Mouse (Mus musculus): ENCODE measurements at regions not wholly inside any gene's neighbourhood (a gene's known extent, or its start where the extent isn't known, plus 50 kb on each side); places are given as distances from the start of the nearest gene placed in this dataset.

DNA sequence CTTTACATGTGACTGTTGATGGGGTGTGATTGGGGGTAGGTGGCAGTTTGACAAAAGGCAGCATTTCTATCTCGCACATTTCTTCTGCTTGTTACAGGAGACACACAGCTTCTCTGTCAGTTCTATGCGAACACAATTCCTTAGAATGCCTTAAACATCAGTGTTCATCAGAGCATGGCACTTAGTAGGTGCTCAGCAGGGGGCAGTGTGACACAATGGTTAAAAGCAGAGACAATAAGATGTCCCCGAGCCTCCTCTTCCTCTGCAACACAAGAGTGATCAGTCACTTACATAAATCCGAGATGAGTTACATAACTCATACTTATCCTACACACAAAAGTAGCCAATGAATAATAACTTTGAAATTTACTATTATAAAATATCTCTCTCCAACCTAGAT lies 688.1 kb downstream of the Gm826 start:
- peak; percentile 19 to 38 for DNase-seq (ENCODE audit: low spot score in 2 of 2)

DNA sequence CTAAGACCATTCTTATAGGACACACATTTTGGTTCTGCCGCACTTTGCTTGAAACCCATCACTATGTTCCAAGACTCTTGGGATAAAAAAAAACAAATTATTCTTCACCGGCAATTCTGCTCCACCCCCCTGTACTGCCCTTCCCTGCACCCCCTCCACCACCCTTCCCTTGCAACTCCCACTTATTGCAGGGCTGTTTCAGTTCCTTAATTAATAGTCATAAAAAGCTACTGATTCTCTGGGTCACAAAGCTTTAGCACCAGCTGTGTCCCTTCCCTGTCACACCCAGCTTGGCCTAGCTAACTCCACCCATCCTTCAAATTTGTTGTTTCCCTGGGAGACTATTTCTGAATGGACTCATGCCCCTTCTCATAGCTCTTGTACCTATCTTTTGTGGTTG lies 687.4 kb downstream of the Gm826 start:
- no peak for DNase-seq (ENCODE audit: low spot score in 2 of 2)

DNA sequence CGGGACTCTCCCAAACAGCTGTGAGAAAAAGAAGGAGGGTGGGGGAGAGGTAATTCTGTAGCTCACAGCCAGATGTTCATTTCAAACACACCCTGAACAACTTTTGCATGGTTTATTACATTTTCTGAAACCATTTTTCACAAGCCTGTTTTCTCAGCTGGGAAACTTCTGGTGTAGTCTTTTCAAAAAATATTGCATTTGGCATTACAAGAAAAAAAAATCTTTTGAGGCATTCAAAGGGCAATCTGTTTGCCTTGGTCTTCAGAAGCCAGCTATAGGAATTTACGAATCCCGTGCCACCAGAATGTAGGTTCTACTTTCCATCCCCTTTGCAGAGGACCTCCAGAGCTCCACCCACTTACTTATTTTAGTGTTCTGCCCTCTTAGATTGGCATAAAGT lies 681.7 kb downstream of the Gm826 start:
- no peak for DNase-seq (ENCODE audit: low spot score in 2 of 2)

DNA sequence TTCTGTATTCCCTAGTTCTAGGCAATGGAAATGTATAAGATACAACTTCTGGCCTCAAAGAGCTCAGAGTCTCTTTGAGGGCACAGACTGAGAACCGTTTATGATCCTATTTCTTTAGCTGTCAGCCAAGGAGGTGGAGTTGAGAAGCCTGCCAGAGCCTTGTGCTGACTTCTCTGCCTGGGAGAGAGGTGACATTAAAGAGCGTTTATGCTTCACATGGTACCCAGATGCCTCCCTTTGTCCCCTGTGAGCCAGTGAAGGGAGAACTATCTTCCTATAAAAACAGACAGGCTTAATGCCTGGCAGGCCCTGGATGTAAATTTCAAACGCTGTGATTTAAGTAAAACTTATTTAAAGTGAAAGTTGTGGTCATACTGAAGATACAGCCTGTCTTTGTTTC lies 657.1 kb downstream of the Gm826 start:
- no peak for DNase-seq (ENCODE audit: low spot score in 2 of 2)

DNA sequence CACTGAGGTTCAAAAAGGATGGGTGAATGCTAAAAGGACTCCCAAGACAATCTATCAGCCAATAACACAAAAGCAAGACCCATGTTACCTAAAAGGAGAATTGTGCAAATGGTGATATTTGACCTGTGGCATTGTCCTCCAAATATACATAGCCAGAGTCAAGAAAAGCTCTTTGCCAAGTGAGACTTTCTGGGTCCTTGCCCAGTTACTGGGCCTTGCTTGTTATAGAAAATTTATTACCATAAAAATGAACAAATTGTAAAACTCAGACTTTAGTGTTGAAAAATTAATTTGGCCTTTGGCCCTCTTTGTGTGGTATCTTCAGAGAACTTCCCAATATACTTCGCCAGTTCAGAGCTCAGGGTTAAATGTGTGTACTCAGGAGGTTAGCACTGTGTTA lies 653.3 kb downstream of the Gm826 start:
- DNase-seq (ENCODE audit: low spot score in 2 of 2), result no peak

DNA sequence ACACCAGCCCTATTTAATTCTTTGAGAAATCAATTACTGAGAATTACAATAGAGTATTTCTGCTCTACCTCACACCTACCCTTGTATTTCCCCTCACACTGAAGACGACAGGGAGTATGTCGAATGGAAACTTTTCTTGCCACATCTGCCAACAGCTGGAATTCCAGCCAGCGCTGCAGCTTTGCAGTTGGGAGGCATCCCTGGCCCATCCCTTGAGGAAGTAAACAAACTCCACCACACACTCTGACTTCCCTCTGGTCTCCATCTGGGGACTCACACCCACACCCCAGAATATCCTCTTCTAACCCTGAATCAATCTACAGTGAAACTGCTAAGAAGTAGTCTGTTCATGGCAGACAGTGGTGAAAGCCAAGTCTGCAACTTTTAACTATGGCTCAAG lies 630.9 kb downstream of the Gm826 start:
- no peak for DNase-seq (ENCODE audit: low spot score in 2 of 2)

DNA sequence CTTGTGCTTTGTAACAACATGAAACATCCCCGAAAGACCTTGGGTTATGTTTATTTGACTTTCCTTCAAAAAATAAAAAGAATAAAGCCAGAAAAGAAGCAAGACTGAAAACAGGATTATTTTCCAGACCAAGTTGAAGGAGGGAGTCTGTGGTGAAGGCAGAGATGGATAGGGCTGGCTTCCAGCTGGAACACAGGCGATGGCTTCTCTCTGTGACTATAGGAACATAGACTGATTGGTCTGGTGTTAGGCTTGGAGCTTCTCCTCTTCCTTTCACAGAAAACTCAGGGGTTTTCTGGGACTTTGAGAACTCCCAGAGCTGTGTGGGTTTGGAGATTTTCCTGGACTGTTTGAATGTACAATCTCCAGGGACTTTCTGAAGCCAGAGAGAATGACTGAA lies 625.8 kb downstream of the Gm826 start:
- no peak for DNase-seq (ENCODE audit: low spot score in 2 of 2)

DNA sequence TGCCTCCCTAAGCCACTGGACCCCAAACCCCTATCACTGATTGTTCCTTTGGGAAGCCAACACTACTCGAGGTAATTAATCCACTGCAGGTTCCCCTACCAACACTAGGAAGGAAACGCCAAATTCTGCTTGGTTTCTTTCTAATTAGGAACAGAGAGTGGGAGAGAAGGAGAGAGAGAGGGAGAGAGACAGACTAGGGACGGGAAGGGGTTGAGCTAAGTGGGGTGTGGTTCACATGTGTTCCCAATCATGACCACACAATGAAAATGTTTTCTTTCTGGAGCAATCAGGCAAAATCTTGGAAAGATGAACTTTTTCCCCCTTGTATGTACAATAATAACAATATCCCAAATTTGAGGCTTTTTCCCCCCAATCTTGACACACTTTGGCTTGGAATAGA lies 619.3 kb downstream of the Gm826 start:
- no peak for DNase-seq (ENCODE audit: low spot score in 2 of 2)

DNA sequence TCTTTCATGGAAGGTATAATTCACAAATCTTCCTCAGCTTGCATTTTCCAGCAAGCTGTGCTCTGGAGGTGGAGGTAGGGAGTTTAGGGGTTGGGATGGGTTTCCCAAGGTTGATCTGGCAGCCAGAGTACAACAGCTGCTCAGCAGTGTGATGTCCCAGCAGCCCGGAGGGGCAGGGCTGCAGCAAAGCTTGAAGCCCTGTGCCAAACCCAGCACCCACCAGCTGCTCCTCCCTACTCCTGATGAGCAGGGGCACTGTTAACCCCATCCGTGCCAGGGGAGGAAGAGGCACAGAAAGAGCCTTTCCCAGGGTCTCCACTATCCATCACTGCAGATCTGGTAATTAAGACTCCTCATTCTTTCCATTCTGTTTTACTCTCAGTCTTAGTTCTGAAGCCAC lies 615.2 kb downstream of the Gm826 start:
- no peak for DNase-seq (ENCODE audit: low spot score in 2 of 2)

DNA sequence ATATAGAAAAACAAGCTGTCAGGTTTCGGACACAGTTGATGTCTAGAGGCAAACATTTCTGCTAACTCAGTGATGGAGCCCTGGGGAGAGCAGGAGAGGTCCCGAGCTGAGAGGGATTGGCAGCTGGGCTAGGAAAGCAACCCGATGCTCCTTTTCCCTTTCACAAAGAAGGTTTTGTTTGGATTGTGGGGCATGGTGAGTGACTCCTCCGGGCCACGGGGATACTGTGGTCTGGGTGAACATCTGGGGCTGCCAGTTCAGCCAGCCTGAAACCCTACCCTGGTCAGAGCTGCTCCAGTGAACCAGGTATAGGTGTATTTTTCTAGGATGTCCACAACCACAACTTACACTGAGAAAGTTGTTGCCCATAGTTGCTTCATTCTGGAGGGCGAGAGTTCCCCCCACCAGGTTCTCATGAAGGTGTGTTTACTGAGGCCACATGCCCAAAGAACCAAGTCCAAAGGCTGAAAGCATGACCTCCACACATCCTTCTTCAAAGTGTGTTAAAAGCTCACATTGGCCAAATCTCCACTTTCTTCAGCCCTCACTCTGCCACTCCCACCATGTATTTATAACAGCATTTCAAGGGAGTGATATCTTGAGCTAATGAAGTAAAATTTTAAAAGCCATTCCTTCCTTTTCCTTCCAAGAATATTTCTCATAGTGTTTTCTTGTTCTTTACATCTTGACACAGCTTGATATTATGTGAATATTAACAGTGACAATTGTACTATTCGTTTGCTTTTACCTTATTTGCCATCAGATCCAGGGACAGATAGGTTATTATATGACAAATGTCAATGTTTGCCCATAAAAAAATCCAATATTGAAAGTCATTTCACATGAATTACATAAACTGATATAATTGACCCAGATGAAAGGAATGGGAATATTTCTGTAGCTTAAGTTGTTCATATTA lies 608.5 kb downstream of the Gm826 start:
- DNase-seq (ENCODE audit: low spot score in 2 of 2), result no peak

DNA sequence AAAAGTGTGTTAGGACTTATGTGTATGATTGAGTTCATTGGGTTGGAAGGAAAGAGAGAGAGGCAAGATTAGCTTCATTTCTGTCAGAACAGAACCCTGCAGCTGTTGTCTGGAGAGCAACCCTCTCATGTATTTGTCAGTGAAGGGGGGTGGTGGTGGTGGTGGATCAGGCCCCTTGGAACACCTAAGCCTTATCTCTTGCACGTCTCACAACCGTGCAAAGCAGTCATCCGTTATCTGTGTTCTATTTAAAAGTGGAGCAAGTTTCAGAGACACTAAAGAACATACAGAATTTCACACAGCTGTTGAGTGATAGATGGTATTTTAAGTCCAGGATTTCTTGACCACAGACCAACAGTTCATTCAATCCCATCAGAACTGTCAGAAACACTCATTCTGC lies 604.7 kb downstream of the Gm826 start:
- DNase-seq (ENCODE audit: low spot score in 2 of 2), result no peak

DNA sequence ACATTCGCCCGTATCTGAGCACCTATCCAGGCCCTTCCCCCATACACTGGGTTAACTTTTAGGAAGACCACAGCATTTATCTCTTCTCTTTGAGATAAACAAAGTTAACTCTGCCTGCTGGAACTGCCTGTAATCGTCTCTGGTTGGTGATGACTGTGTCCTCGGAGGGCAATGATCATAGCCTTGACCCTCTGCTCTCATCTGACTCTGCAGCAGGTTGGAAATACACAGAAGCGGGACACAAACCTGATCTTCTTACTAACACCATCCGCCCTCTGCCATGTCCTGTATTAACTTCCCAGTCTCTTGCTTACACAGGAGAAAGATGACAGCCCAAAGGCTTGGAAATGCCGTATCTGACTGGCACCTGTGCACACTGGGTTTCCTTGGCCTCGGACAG lies 603.7 kb downstream of the Gm826 start:
- DNase-seq (ENCODE audit: low spot score in 2 of 2), result no peak

DNA sequence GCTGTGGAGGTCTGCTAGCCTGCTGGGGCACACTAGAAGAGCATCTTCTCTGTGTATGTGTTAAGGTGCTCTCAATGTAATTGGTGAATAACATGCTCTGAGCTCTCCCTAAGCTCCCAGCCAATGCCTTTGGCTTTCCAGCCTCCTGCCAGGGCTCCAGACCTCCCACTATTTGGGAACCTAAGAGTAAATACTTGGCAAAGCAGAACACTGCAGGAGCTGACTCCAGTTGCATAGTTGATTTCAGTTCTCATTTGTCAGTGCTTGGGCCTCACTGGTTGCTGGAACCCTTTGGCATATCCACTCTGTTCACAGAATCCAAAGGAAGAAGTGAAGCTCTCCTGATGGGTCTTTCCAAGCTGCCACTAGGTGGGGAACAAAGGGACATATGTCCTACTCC lies 602.7 kb downstream of the Gm826 start:
- DNase-seq (ENCODE audit: low spot score in 2 of 2), result no peak

DNA sequence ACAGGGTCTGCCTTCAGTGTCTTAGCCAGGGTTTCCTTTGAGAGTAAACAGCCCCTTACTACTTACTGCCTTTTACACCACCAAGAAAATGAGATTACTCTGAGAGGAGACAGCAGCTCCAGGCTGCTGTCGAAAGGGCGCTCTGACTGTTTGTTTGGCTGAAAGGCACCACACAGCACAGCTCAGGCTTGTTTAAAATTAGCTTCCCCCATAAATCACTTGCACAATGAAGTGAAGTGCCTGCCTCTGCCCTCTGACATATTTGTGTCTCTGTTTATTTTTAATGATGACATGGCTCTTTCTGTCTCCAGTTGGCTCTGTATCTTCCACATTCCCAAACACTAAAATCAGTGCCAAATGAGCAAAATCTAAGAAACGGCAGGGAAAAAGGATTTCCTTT lies 601.5 kb downstream of the Gm826 start:
- peak in 1 of 2 experiments; percentile 11 for DNase-seq (ENCODE audit: low spot score in 2 of 2)

DNA sequence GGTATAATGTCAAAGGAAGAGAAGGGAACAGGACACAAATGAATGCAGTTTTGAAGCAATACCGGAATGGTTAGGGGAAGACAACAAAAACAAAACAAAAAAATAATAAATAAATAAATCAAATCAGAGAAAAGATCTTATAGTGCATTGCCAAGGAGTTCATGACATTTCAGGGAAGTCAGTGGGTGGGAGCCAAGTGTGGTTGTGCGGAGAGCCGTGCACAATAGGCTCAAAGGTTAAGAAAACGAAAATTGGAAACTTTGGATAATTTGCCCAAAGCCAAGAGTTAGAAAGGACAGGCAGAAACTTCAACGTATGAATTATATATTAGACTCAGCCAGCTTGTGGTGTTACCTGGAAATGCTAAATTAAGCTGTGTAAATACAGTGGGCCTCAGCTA lies 599.4 kb downstream of the Gm826 start:
- no peak for DNase-seq (ENCODE audit: low spot score in 2 of 2)

DNA sequence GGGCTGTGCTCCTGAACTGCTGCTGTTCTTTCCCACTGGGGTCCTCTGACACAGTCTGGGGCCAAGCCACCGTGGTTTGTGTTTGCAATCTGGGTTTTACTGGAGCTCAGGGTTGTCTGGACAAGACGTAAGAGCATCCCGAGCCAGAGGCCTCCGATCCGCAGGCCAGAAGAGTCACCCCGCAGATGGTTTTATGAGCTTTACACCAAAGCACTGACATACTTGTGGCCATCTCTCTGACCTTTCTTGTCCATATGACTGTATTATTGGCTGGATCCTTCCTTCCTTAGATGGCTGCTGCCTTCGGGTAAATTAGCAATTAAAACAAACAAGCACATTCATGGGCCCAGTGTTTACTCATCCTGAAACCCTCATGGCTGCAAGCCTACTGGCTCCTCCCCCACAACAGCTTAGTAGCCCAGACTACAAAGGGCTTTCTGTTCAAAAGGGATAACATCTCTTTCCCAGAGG lies 578.4 kb downstream of the Gm826 start:
- DNase-seq (ENCODE audit: low spot score in 2 of 2), result peak; percentile 27

DNA sequence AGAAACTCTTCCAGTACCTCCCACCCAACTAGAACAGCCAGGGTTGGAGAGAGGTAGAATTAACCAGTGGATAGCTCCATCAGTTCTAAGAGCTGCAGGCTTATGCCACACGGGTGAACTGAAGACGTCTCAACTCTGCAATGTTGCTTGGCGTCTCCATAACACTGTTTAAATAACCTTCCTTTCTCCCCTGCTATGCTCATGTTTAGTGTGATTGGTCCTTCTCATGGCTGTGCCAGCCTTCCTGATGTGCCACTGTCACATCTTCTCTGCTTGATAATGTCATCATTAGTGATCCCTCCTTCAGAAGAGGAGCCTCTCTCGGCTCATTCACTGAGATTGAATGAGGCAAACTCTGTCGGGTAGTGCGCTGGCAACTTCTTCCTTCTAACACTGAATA lies 573.2 kb downstream of the Gm826 start:
- no peak for DNase-seq (ENCODE audit: low spot score in 2 of 2)

DNA sequence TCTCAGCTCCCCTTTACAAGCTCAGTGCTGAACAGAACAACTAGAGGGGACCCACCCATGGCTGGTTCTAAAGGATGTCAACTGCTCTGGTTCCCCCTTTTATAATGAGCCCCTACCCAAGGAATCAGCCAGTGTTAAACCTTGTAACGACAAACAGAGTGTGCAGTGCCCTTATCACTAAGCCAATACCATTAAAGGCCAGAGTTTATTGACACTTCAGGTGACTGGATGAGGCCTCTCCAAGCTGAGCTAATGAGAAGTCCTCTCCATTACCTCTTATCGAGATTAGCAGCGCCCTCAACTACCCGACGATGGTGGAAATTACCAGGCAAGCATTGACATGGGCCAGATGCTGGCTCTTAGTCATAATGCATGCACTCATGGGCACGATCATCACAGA lies 570.8 kb downstream of the Gm826 start:
- DNase-seq (ENCODE audit: low spot score in 2 of 2), result no peak
